22 mouse cellular contexts compared by ENCODE assay signal in the genomic region with DNA sequence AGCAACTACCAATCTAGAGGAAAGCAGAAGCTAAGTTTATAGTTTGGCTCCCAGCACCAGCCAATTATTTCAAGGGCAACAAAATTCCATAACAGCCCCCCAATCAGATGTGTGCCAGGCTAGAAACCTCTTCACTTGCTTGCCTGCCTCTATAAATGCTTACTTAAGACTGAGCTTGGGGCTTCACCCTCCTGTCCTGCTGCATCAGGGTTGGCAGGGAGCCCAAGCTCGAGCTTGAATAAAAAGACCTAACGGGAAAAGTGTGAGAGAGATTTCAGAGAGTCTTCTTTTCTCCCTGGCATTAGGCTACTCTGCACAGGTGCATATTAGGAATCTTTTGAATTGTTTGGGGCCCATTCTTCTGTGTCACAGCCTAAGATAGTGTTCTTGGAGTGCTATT. TPM values are rescaled to one million over a fixed set of nuclear protein-coding genes. Genes with fewer than 3 reads are reported as not detected.
DNase-seq lines count a peak whose midpoint lies in the region; ATAC-seq lines count a peak whose summit lies in the region.
"Had no signal": no experiment of that assay in that cellular context is flagged by ENCODE, and none has a peak within 500 bp of the region (broad histone marks: within the 10 kb centered on the region; RNA-seq: fewer than 3 reads in every experiment).

No protein-coding gene starts in this region.

- H3K36me3 ChIP-seq in forebrain, embryonic 14.5 days (ENCODE audit: control insufficient read depth, insufficient read depth, low read length) = no peaks in the 10 kb centered on the region
- no peaks in the 10 kb centered on the region for H3K36me3 ChIP-seq in forebrain, embryonic 11.5 days (ENCODE audit: control insufficient read depth, insufficient read depth, low read length)
- H3K36me3 ChIP-seq in kidney, embryonic 14.5 days (ENCODE audit: control insufficient read depth, insufficient read depth, low read length) = no peaks in the 10 kb centered on the region
- H3K36me3 ChIP-seq: hindbrain, embryonic 13.5 days; liver, embryonic 12.5 days; neural tube, embryonic 12.5 days had no signal

- no peak overlapping the region for H3K27ac ChIP-seq in forebrain, embryonic 14.5 days (ENCODE audit: low read depth, low read length)
- no peak overlapping the region for H3K27ac ChIP-seq in forebrain, embryonic 11.5 days (ENCODE audit: low read depth, low read length)
- no peak overlapping the region for H3K27ac ChIP-seq in kidney, embryonic 14.5 days (ENCODE audit: low read depth, low read length)
- H3K27ac ChIP-seq: hindbrain, embryonic 13.5 days; layer of hippocampus, adult 2 months; left cerebral cortex, adult 2 months; liver, embryonic 12.5 days; neural tube, embryonic 12.5 days; stomach, postnatal 0 days had no signal

- H3K9ac ChIP-seq in forebrain, embryonic 14.5 days (ENCODE audit: low read length) = no peak overlapping the region
- H3K9ac ChIP-seq in forebrain, embryonic 11.5 days (ENCODE audit: low read length) = no peak overlapping the region
- no peak overlapping the region for H3K9ac ChIP-seq in kidney, embryonic 14.5 days (ENCODE audit: low read depth, low read length)
- H3K9ac ChIP-seq: hindbrain, embryonic 13.5 days; liver, embryonic 12.5 days; neural tube, embryonic 12.5 days had no signal

- H3K9me3 ChIP-seq in forebrain, embryonic 14.5 days (replicated peaks; ENCODE audit: control insufficient read depth, low read length) = no peaks in the 10 kb centered on the region
- H3K9me3 ChIP-seq in forebrain, embryonic 11.5 days (ENCODE audit: control insufficient read depth, low read length) = no peaks in the 10 kb centered on the region
- no peaks in the 10 kb centered on the region for H3K9me3 ChIP-seq in kidney, embryonic 14.5 days (ENCODE audit: control insufficient read depth, low read length)
- H3K9me3 ChIP-seq: hindbrain, embryonic 13.5 days; liver, embryonic 12.5 days; neural tube, embryonic 12.5 days had no signal

- peak; percentile 41 for DNase-seq in forebrain, embryonic 14.5 days (ENCODE audit: low spot score)
- no peak for DNase-seq in forebrain, embryonic 11.5 days (ENCODE audit: low spot score)
- DNase-seq in kidney, postnatal 25 days = peak; percentile 37 to 50
- peak; percentile 25 for DNase-seq in right cerebral cortex, postnatal 14 days
- no peak for DNase-seq in right cerebral cortex, postnatal 25 days
- DNase-seq in gastrocnemius, postnatal 14 days = no peak
- DNase-seq: cerebellum, postnatal 36 days; thymus, postnatal 25 days had no signal

- H3K4me1 ChIP-seq in forebrain, embryonic 14.5 days (ENCODE audit: control insufficient read depth, insufficient read depth, low read length) = no peaks in the 10 kb centered on the region
- H3K4me1 ChIP-seq in forebrain, embryonic 11.5 days (replicated peaks; ENCODE audit: control insufficient read depth, insufficient read depth, low read length) = no peaks in the 10 kb centered on the region
- H3K4me1 ChIP-seq in kidney, embryonic 14.5 days (ENCODE audit: control insufficient read depth, insufficient read depth, low read length) = no peaks in the 10 kb centered on the region
- H3K4me1 ChIP-seq: hindbrain, embryonic 13.5 days; liver, embryonic 12.5 days; neural tube, embryonic 12.5 days had no signal

- no peak overlapping the region for H3K4me3 ChIP-seq in forebrain, embryonic 14.5 days (ENCODE audit: low read depth, low read length)
- no peak overlapping the region for H3K4me3 ChIP-seq in forebrain, embryonic 11.5 days (ENCODE audit: low read depth, low read length)
- H3K4me3 ChIP-seq in kidney, embryonic 14.5 days (ENCODE audit: low read length) = no peak overlapping the region
- H3K4me3 ChIP-seq: erythroblast, embryonic 14.5 days; hindbrain, embryonic 13.5 days; layer of hippocampus, adult 2 months; left cerebral cortex, adult 2 months; liver, embryonic 12.5 days; neural tube, embryonic 12.5 days had no signal

- no peaks in the 10 kb centered on the region for H3K27me3 ChIP-seq in forebrain, embryonic 14.5 days (replicated peaks; ENCODE audit: control insufficient read depth, insufficient read depth, low read length)
- H3K27me3 ChIP-seq in forebrain, embryonic 11.5 days (ENCODE audit: control insufficient read depth, insufficient read depth, low read length) = no peaks in the 10 kb centered on the region
- H3K27me3 ChIP-seq in kidney, embryonic 14.5 days (ENCODE audit: control insufficient read depth, insufficient read depth, low read length) = no peaks in the 10 kb centered on the region
- H3K27me3 ChIP-seq: hindbrain, embryonic 13.5 days; liver, embryonic 12.5 days; neural tube, embryonic 12.5 days had no signal

- H3K4me2 ChIP-seq in forebrain, embryonic 14.5 days (ENCODE audit: low read length) = no peak overlapping the region
- no peak overlapping the region for H3K4me2 ChIP-seq in forebrain, embryonic 11.5 days (ENCODE audit: low read depth, low read length, severe bottlenecking)
- H3K4me2 ChIP-seq in kidney, embryonic 14.5 days (replicated peaks; ENCODE audit: low read depth, low read length) = no peak overlapping the region
- H3K4me2 ChIP-seq: hindbrain, embryonic 13.5 days; liver, embryonic 12.5 days; neural tube, embryonic 12.5 days had no signal

- ATAC-seq in forebrain, embryonic 14.5 days = no peak
- no peak for ATAC-seq in forebrain, embryonic 11.5 days (replicated peaks; ENCODE audit: low FRiP score)
- no peak for ATAC-seq in kidney, embryonic 14.5 days (ENCODE audit: low FRiP score, low TSS enrichment)
- ATAC-seq: forebrain, embryonic 16.5 days; liver, embryonic 12.5 days had no signal

- 24% methylated on average over 2 of the region's 2 CpGs for WGBS in forebrain, embryonic 14.5 days
- WGBS in forebrain, embryonic 11.5 days = 73% methylated on average over 2 of the region's 2 CpGs
- 63% methylated on average over 2 of the region's 2 CpGs for WGBS in kidney, embryonic 14.5 days

- intact Hi-C loops in gastrocnemius, postnatal 14 days (cut with DNase I; ENCODE audit: low total_unique reads) = no loop called here

RNA-seq across cellular contexts. Expression of a gene that starts 26.7 kb away (rescaled TPM):
- not detected in 2 replicates for polyA plus RNA-seq in forebrain, embryonic 14.5 days (2014; fragmentation: Nextera tagmentation; extraction: Ambion mirVana)
- polyA plus RNA-seq in forebrain, embryonic 11.5 days (2014; fragmentation: Nextera tagmentation; extraction: Ambion mirVana) = 0.13 TPM in 1 of 2 replicates, not detected in the other
- polyA plus RNA-seq in kidney, embryonic 14.5 days (2014; fragmentation: Nextera tagmentation; extraction: Ambion mirVana) = not detected in 2 replicates
- not detected for total RNA-seq in gastrocnemius, postnatal 14 days (2021)
- total RNA-seq: ES-E14; layer of hippocampus, adult 2 months; left cerebral cortex, adult 2 months had no signal
- polyA plus RNA-seq: erythroblast, embryonic 14.5 days; forebrain, embryonic 16.5 days; heart, embryonic 14.5 days; hindbrain, embryonic 13.5 days; intestine, embryonic 14.5 days; limb, embryonic 11.5 days; lung, embryonic 16.5 days; neural tube, embryonic 12.5 days; stomach, postnatal 0 days had no signal

RNA-seq across cellular contexts. Expression of a gene that starts 37.6 kb away (rescaled TPM):
- polyA plus RNA-seq in forebrain, embryonic 14.5 days (2014; fragmentation: Nextera tagmentation; extraction: Ambion mirVana) = 10.8 and 12.7 TPM in 2 replicates
- 7.1 and 11.8 TPM in 2 replicates for polyA plus RNA-seq in forebrain, embryonic 11.5 days (2014; fragmentation: Nextera tagmentation; extraction: Ambion mirVana)
- polyA plus RNA-seq in kidney, embryonic 14.5 days (2014; fragmentation: Nextera tagmentation; extraction: Ambion mirVana) = 8.3 and 13.4 TPM in 2 replicates
- 10 to 100 TPM; 16.7 to 20.2 TPM for total RNA-seq in gastrocnemius, postnatal 14 days (2021)

RNA-seq across cellular contexts. Expression of a gene that starts 50.0 kb away (rescaled TPM):
- polyA plus RNA-seq in forebrain, embryonic 14.5 days (2014; fragmentation: Nextera tagmentation; extraction: Ambion mirVana) = 11.2 and 11.4 TPM in 2 replicates
- 23.1 and 25.6 TPM in 2 replicates for polyA plus RNA-seq in forebrain, embryonic 11.5 days (2014; fragmentation: Nextera tagmentation; extraction: Ambion mirVana)
- 26.5 and 38.3 TPM in 2 replicates for polyA plus RNA-seq in kidney, embryonic 14.5 days (2014; fragmentation: Nextera tagmentation; extraction: Ambion mirVana)
- 1 to 10 TPM; 7.2 to 8.2 TPM for total RNA-seq in gastrocnemius, postnatal 14 days (2021)

Comparison
In these comparisons a context has a peak if more than half of its experiments do, and no peak if none do; other contexts are left out.
1. DNase-seq: peak in forebrain, embryonic 14.5 days (single experiment), kidney, postnatal 25 days (2 of 2) and right cerebral cortex, postnatal 14 days (single experiment); none in forebrain, embryonic 11.5 days (single experiment), right cerebral cortex, postnatal 25 days (single experiment) and gastrocnemius, postnatal 14 days (single experiment).